ENCODE assay signal across 8 mouse cellular contexts in genomic region chr8:119910547-119911257, GRCm38 (mm10). TPM values are rescaled to one million over a fixed set of nuclear protein-coding genes. Genes with fewer than 3 reads are reported as not detected.
DNase-seq lines count a peak whose midpoint lies in the region; ATAC-seq and TF ChIP-seq lines count a peak whose summit lies in the region.

TSS of gene Gm20388 (plus strand) at chr8:119910841.

- under 1% methylated on average over 93 of the region's 97 CpGs for WGBS in forebrain, embryonic 16.5 days
- under 1% methylated on average over 92 of the region's 97 CpGs for WGBS in neural tube, embryonic 14.5 days

- TF ChIP-seq POLR2A in testis, adult 2 months (IDR thresholded peaks at IDR 0.05; ENCODE audit: control insufficient read depth, low read depth, low read length), result peak; percentile 84

- H3K27me3 ChIP-seq in G1E (ENCODE audit: insufficient read depth, low read length), result no peaks in the 10 kb centered on the region
- 0 out of 2 replicates have a peak, but pooled peaks cover 2% of the 10 kb centered on the region for H3K27me3 ChIP-seq in forebrain, embryonic 16.5 days (replicated peaks; ENCODE audit: control insufficient read depth, insufficient read depth, low read length)
- H3K27me3 ChIP-seq in neural tube, embryonic 14.5 days (ENCODE audit: control insufficient read depth, insufficient read depth, low read length), result no peaks in the 10 kb centered on the region
- no peaks in the 10 kb centered on the region for H3K27me3 ChIP-seq in testis, adult 2 months (ENCODE audit: control insufficient read depth, insufficient read depth, low read length)

- peak within 1 kb of the TSS; percentile 94 for H3K4me3 ChIP-seq in G1E (ENCODE audit: low read depth, low read length)
- H3K4me3 ChIP-seq in forebrain, embryonic 16.5 days (replicated peaks; ENCODE audit: low read length), result peak within 1 kb of the TSS; percentile 67
- peak within 1 kb of the TSS; percentile 76 for H3K4me3 ChIP-seq in neural tube, embryonic 14.5 days (ENCODE audit: low read depth, low read length)
- H3K4me3 ChIP-seq in testis, adult 2 months (ENCODE audit: control insufficient read depth, low read depth, low read length), result peak within 1 kb of the TSS; percentile 93

- no peaks in the 10 kb centered on the region for H3K9me3 ChIP-seq in G1E (replicated peaks)
- no peaks in the 10 kb centered on the region for H3K9me3 ChIP-seq in forebrain, embryonic 16.5 days (ENCODE audit: control insufficient read depth, low read length)
- no peaks in the 10 kb centered on the region for H3K9me3 ChIP-seq in neural tube, embryonic 14.5 days (ENCODE audit: control insufficient read depth, low read length)

- peaks cover 19% of the 10 kb centered on the region for H3K36me3 ChIP-seq in G1E (replicated peaks)
- H3K36me3 ChIP-seq in forebrain, embryonic 16.5 days (ENCODE audit: control insufficient read depth, insufficient read depth), result no peaks in the 10 kb centered on the region
- H3K36me3 ChIP-seq in neural tube, embryonic 14.5 days (ENCODE audit: control insufficient read depth, insufficient read depth, low read length), result no peaks in the 10 kb centered on the region
- H3K36me3 ChIP-seq in testis, adult 2 months (ENCODE audit: control insufficient read depth, insufficient read depth, low read length), result no peaks in the 10 kb centered on the region

- peak within 1 kb of the TSS; percentile 93 for H3K27ac ChIP-seq in forebrain, embryonic 16.5 days (ENCODE audit: low read length)
- peak within 1 kb of the TSS; percentile 91 for H3K27ac ChIP-seq in neural tube, embryonic 14.5 days (ENCODE audit: low read depth, low read length)
- peak within 1 kb of the TSS; percentile 94 for H3K27ac ChIP-seq in testis, adult 2 months (ENCODE audit: control insufficient read depth, insufficient read depth, low read depth, low read length)

- peaks cover 51% of the 10 kb centered on the region for H3K4me1 ChIP-seq in G1E (ENCODE audit: insufficient read depth, low read depth, low read length)
- H3K4me1 ChIP-seq in forebrain, embryonic 16.5 days (replicated peaks; ENCODE audit: control insufficient read depth, insufficient read depth, low read length), result peaks cover 35% of the 10 kb centered on the region
- peaks cover 35% of the 10 kb centered on the region for H3K4me1 ChIP-seq in neural tube, embryonic 14.5 days (ENCODE audit: control insufficient read depth, insufficient read depth, low read length)
- H3K4me1 ChIP-seq in testis, adult 2 months (ENCODE audit: control insufficient read depth, insufficient read depth, low read length), result peaks cover 4% of the 10 kb centered on the region

- DNase-seq in G1E (ENCODE audit: low spot score), result peak; percentile 69
- peak; percentile 83 to 98 for DNase-seq in cerebellum, adult 18-20 months
- peak; percentile 83 for DNase-seq in heart, postnatal 25 days (ENCODE audit: low spot score)
- peak; percentile 86 to 94 for DNase-seq in layer of hippocampus, adult 18-20 months (ENCODE audit: low spot score in 2 of 2)
- peak; percentile 90 to 91 for DNase-seq in lung, adult 18-20 months

- peak; percentile 38; the same call in 1 of the 2 replicates for ATAC-seq in G1E (ENCODE audit: extremely low read depth, insufficient number of reproducible peaks, low FRiP score, poor library complexity, severe bottlenecking)
- peak; percentile 96 for ATAC-seq in forebrain, embryonic 16.5 days
- peak; percentile 95 for ATAC-seq in neural tube, embryonic 14.5 days (ENCODE audit: low read depth)

- peak within 1 kb of the TSS; percentile 96 for H3K9ac ChIP-seq in forebrain, embryonic 16.5 days (replicated peaks; ENCODE audit: low read depth, low read length)
- peak within 1 kb of the TSS; percentile 88 for H3K9ac ChIP-seq in neural tube, embryonic 14.5 days (replicated peaks; ENCODE audit: low read depth, low read length)

- TF ChIP-seq CTCF in G1E (IDR thresholded peaks at IDR 0.05; ENCODE audit: low read depth, low read length), result no peak
- TF ChIP-seq CTCF in testis, adult 2 months (IDR thresholded peaks at IDR 0.05; ENCODE audit: control insufficient read depth, insufficient read depth, insufficient replicate concordance, low read depth, low read length), result no peak

- intact Hi-C loops in heart, postnatal 25 days (cut with DNase I), result loop anchor here (5.0 kb wide), 1 partner anchor 48 kb away; the partner anchor contains the start of gene Klhl36

- peak within 1 kb of the TSS; percentile 74 for H3K4me2 ChIP-seq in forebrain, embryonic 16.5 days (ENCODE audit: low read length)
- peak within 1 kb of the TSS; percentile 87 for H3K4me2 ChIP-seq in neural tube, embryonic 14.5 days (ENCODE audit: low read depth, low read length)

RNA-seq across cellular contexts. Expression of gene Gm20388, which starts in this region (rescaled TPM):
- total RNA-seq in G1E (2014; fragmentation: Nextera tagmentation), result not detected in 2 replicates
- 0.05 TPM in 1 of 2 replicates, not detected in the other for total RNA-seq in G1E (2017)
- 0.02 TPM in 2 replicates for polyA plus RNA-seq in G1E (2012)
- 3.1 and 4.7 TPM in 2 replicates for polyA plus RNA-seq in forebrain, embryonic 16.5 days (2015; fragmentation: Nextera tagmentation; extraction: Ambion mirVana)
- 1 to 10 TPM in 1 of 2 experiments, not detected in 1; 2.7 TPM for total RNA-seq in heart, postnatal 25 days (2021)
- total RNA-seq in layer of hippocampus, adult 18-20 months (2021), result 10 to 100 TPM in 1 of 2 experiments, not detected in 1; 10.7 TPM
- polyA plus RNA-seq in neural tube, embryonic 14.5 days (2014; fragmentation: Nextera tagmentation; extraction: Ambion mirVana), result 10.3 and 18.1 TPM in 2 replicates
- polyA plus RNA-seq in testis, adult 2 months (2012; rRNA removed), result 5.1 and 5.6 TPM in 2 replicates

Comparison
In these comparisons a context has a peak if more than half of its experiments do, and no peak if none do; other contexts are left out.
1. Peak in every context shown above with its lines: DNase-seq, ATAC-seq, H3K4me3 ChIP-seq and H3K27ac ChIP-seq.
2. Peak in DNase-seq, ATAC-seq and H3K4me3 ChIP-seq in G1E; RNA of the gene not detected or under 1 TPM.
3. ATAC-seq: peak in every context shown above with its lines; median percentile 96 in forebrain, embryonic 16.5 days; 95 in neural tube, embryonic 14.5 days; 38 in G1E.